Mouse (Mus musculus): ENCODE data around the gene Chmp5. TPM values are rescaled to one million over a fixed set of nuclear protein-coding genes. Genes with fewer than 3 reads are reported as not detected.

Gene Chmp5
- 63.2 and 67.9 TPM in 2 replicates for polyA plus RNA-seq (2015; fragmentation: Nextera tagmentation; extraction: Ambion mirVana)

DNA sequence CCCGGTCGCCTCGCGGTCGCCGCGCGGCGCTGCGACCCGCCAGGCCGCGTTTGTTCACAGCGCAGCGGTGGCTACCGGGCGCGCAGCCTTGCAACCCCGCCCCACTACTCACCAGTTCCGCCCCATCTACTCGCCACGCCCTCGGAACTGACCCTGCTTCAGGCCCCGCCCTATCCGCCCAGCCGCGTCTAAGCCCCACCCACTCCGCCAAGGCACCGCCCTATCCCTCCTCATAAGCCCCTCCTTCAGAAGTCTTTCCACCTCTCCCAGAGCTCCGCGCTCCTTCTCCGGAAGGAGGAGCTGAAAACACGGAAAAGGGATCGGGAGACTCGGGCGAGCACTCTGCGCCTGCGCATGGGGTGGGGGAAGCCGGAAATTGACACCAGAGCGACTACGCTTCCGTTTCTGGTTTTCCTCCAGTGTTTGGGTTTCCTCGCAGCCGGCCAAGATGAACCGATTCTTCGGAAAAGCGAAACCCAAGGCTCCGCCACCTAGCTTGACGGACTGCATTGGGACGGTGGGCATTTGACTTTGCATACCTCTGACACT, at the start of gene Chmp5, which contains the start of gene Bag1:
Gene Chmp5, plus strand, starts transcription at position 248 of the 549 bp plus-strand sequence.
Gene Bag1, minus strand, starts transcription at position 135 of the 549 bp plus-strand sequence.

DNA sequence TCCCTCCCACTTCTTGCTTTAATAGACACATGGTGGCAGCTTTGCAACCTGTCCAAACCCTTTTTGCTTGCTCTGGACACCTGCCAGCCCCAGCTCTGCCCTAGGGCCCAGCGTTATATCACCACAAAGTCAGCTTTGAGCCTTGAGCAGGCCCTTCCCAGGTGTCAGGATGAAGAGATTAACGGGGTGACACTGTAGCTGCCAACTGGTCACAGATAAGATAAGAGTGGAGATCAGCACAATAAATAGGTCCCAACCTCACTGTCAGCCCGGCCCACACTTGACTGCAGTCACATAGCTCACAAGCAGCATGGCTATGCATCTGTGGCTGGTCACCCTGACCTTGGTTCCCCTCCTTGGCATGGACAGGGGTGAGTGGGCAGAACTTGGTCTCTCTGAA, 28.4 kb upstream of the Chmp5 start, which contains the start of gene Spink4:
Gene Spink4, plus strand, starts transcription at position 268 of the 400 bp plus-strand sequence.

DNA sequence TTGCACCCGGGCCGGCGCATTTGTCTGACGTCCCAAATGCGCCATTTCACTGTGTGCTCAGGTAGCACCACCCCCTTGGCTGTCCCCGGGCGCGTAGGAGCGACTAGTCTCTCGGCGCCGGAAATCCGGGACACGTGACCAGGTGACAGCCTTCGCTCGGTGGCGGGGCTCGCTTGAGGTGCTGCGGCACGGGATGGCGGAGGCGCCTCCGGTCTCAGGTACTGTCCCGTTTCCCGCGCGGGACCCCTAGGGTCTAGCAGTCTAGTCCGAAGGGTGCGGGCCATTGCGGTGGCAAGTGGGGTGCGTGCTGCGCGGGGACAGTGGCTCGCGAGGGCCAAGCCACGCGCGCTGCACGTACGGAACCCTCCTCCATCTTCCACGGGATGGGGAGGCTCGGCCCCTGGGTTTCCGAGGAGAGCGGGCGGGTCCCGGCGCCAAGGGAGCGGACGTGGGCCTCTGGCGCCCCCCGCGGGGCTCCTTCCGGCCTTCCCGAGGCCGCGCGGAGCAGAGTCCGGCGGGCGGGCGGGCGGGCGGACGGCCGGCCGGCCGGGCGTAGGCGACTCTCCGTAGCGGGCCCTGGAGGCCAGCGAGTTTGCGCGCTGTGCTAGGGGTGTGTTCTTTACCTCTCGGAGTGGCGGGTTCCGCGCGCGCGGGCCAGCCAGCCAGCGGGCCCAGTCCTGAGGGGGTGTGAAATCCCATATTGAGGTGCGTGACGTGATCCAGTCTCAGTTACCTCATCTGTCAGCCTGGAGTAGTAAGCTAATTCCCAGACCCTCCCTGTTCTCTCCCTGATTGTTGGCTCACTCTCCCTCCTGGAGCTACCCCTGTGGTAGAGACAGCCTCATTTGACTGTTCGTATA, 22.9 kb downstream of the Chmp5 start, which contains the start of gene Nfx1:
Gene Nfx1, plus strand, starts transcription at position 65 of the 860 bp plus-strand sequence.

Other genes with a start within 250 kb of the Chmp5 start
- gene Aptx, start 245.2 kb upstream of the Chmp5 start, polyA plus RNA-seq (2015; fragmentation: Nextera tagmentation; extraction: Ambion mirVana): 15.5 and 15.6 TPM in 2 replicates
- 159 and 170 TPM in 2 replicates for gene Dnaja1, start 226.3 kb upstream of the Chmp5 start, polyA plus RNA-seq (2015; fragmentation: Nextera tagmentation; extraction: Ambion mirVana)
- 81.8 and 86.5 TPM in 2 replicates for gene Smu1, start 190.5 kb upstream of the Chmp5 start, polyA plus RNA-seq (2015; fragmentation: Nextera tagmentation; extraction: Ambion mirVana)
- gene B4galt1, start 94.4 kb upstream of the Chmp5 start, polyA plus RNA-seq (2015; fragmentation: Nextera tagmentation; extraction: Ambion mirVana): 40.7 and 42.6 TPM in 2 replicates
- 2.4 and 3.5 TPM in 2 replicates for gene Spink4, start 28.4 kb upstream of the Chmp5 start, polyA plus RNA-seq (2015; fragmentation: Nextera tagmentation; extraction: Ambion mirVana)
- 178 and 195 TPM in 2 replicates for gene Bag1, start 113 bp upstream of the Chmp5 start, polyA plus RNA-seq (2015; fragmentation: Nextera tagmentation; extraction: Ambion mirVana)
- 33.2 and 39.1 TPM in 2 replicates for gene Nfx1, start 22.5 kb downstream of the Chmp5 start, polyA plus RNA-seq (2015; fragmentation: Nextera tagmentation; extraction: Ambion mirVana)
- 0.22 TPM in 1 of 2 replicates, not detected in the other for gene Aqp7, start 99.7 kb downstream of the Chmp5 start, polyA plus RNA-seq (2015; fragmentation: Nextera tagmentation; extraction: Ambion mirVana)
- gene Aqp3, start 149.8 kb downstream of the Chmp5 start, polyA plus RNA-seq (2015; fragmentation: Nextera tagmentation; extraction: Ambion mirVana): 8.0 and 8.5 TPM in 2 replicates
- gene Nol6, start 176.0 kb downstream of the Chmp5 start, polyA plus RNA-seq (2015; fragmentation: Nextera tagmentation; extraction: Ambion mirVana): 9.6 and 10.2 TPM in 2 replicates
- gene Ube2r2, start 187.3 kb downstream of the Chmp5 start, polyA plus RNA-seq (2015; fragmentation: Nextera tagmentation; extraction: Ambion mirVana): 57.3 and 62.9 TPM in 2 replicates

Measured in spleen, postnatal 0 days (tissue).